Mouse (Mus musculus): ENCODE data around the gene Pgm2. TPM values are rescaled to one million over a fixed set of nuclear protein-coding genes. Genes with fewer than 3 reads are reported as not detected.

The Pgm2 gene
- polyA plus RNA-seq, 1 experiment from 2014 or later: 18.9 TPM

GRCm38 (mm10) chr5:64117191-64117590, 24.4 kb downstream of the Pgm2 start:
- 49% methylated on average over 1 of the region's 1 CpGs for WGBS
- Histone ChIP-seq H3K9me3 (ENCODE audit: control insufficient read depth, low read length) (peaks cover 6% of the 10 kb centered on the region; the same call in 1 of the 2 replicates), H3K27ac (ENCODE audit: low read depth, low read length) (no peak overlapping the region), H3K36me3 (ENCODE audit: control insufficient read depth, insufficient read depth, low read length) (peaks cover 36% of the 10 kb centered on the region), H3K4me1 (ENCODE audit: control insufficient read depth, insufficient read depth, low read depth, low read length) (no peaks in the 10 kb centered on the region), H3K27me3 (replicated peaks; ENCODE audit: control insufficient read depth, insufficient read depth, low read length) (no peaks in the 10 kb centered on the region), H3K9ac (ENCODE audit: low read depth, low read length) (no peak overlapping the region), H3K4me3 (ENCODE audit: low read length) (no peak overlapping the region), H3K4me2 (ENCODE audit: low read length) (no peak overlapping the region)
- ATAC-seq: no peak

- Histone ChIP-seq H3K4me2 (ENCODE audit: low read length) (no peak overlapping the region), H3K9me3 (ENCODE audit: control insufficient read depth, low read length) (no peaks in the 10 kb centered on the region; the same call in 1 of the 2 replicates), H3K4me3 (ENCODE audit: low read length) (no peak overlapping the region), H3K36me3 (ENCODE audit: control insufficient read depth, insufficient read depth, low read length) (0 out of 2 replicates have a peak, but pooled peaks cover 5% of the 10 kb centered on the region), H3K9ac (ENCODE audit: low read depth, low read length) (no peak overlapping the region), H3K27me3 (replicated peaks; ENCODE audit: control insufficient read depth, insufficient read depth, low read length) (no peaks in the 10 kb centered on the region), H3K4me1 (ENCODE audit: control insufficient read depth, insufficient read depth, low read depth, low read length) (no peaks in the 10 kb centered on the region), H3K27ac (ENCODE audit: low read depth, low read length) (no peak overlapping the region)
- ATAC-seq: no peak
- WGBS: 62% methylated on average over 5 of the region's 5 CpGs
Observed at GRCm38 (mm10) chr5:64125783-64126182, 33.0 kb downstream of the Pgm2 start.

- Histone ChIP-seq H3K9me3 (ENCODE audit: control insufficient read depth, low read length) (no peaks in the 10 kb centered on the region; the same call in 1 of the 2 replicates), H3K27ac (ENCODE audit: low read depth, low read length) (no peak overlapping the region), H3K27me3 (replicated peaks; ENCODE audit: control insufficient read depth, insufficient read depth, low read length) (no peaks in the 10 kb centered on the region), H3K9ac (ENCODE audit: low read depth, low read length) (no peak overlapping the region), H3K4me1 (ENCODE audit: control insufficient read depth, insufficient read depth, low read depth, low read length) (no peaks in the 10 kb centered on the region), H3K4me3 (ENCODE audit: low read length) (no peak overlapping the region), H3K36me3 (ENCODE audit: control insufficient read depth, insufficient read depth, low read length) (0 out of 2 replicates have a peak, but pooled peaks cover 5% of the 10 kb centered on the region), H3K4me2 (ENCODE audit: low read length) (no peak overlapping the region)
- WGBS: 72% methylated on average over 5 of the region's 5 CpGs
- no peak for ATAC-seq
Observed at GRCm38 (mm10) chr5:64131550-64131949, 38.8 kb downstream of the Pgm2 start.

- H3K27me3 ChIP-seq (replicated peaks; ENCODE audit: control insufficient read depth, insufficient read depth, low read length): no peaks in the 10 kb centered on the region
- WGBS: 94% methylated on average over 4 of the region's 4 CpGs
- H3K36me3 ChIP-seq (ENCODE audit: control insufficient read depth, insufficient read depth, low read length): 0 out of 2 replicates have a peak, but pooled peaks cover 2% of the 10 kb centered on the region
- no peak for ATAC-seq
- H3K4me1 ChIP-seq (ENCODE audit: control insufficient read depth, insufficient read depth, low read depth, low read length): no peaks in the 10 kb centered on the region
- no peaks in the 10 kb centered on the region for H3K9me3 ChIP-seq (ENCODE audit: control insufficient read depth, low read length)
- H3K27ac ChIP-seq (ENCODE audit: low read depth, low read length): no peak overlapping the region
- no peak overlapping the region for H3K9ac ChIP-seq (ENCODE audit: low read depth, low read length)
- H3K4me3 ChIP-seq (ENCODE audit: low read length): no peak overlapping the region
- no peak overlapping the region for H3K4me2 ChIP-seq (ENCODE audit: low read length)
Observed at GRCm38 (mm10) chr5:64133901-64134300, 41.2 kb downstream of the Pgm2 start.

- Histone ChIP-seq H3K9ac (ENCODE audit: low read depth, low read length) (no peak overlapping the region), H3K36me3 (ENCODE audit: control insufficient read depth, insufficient read depth, low read length) (no peaks in the 10 kb centered on the region), H3K27ac (ENCODE audit: low read depth, low read length) (no peak overlapping the region), H3K4me2 (ENCODE audit: low read length) (no peak overlapping the region), H3K9me3 (ENCODE audit: control insufficient read depth, low read length) (no peaks in the 10 kb centered on the region), H3K4me1 (ENCODE audit: control insufficient read depth, insufficient read depth, low read depth, low read length) (no peaks in the 10 kb centered on the region), H3K4me3 (ENCODE audit: low read length) (no peak overlapping the region), H3K27me3 (replicated peaks; ENCODE audit: control insufficient read depth, insufficient read depth, low read length) (no peaks in the 10 kb centered on the region)
- ATAC-seq: no peak
- WGBS: 77% methylated on average over 5 of the region's 5 CpGs
Observed at GRCm38 (mm10) chr5:64136325-64136724, 43.6 kb downstream of the Pgm2 start.

GRCm38 (mm10) chr5:64140202-64140601, 47.5 kb downstream of the Pgm2 start:
- no peaks in the 10 kb centered on the region for H3K9me3 ChIP-seq (ENCODE audit: control insufficient read depth, low read length)
- no peak overlapping the region for H3K4me2 ChIP-seq (ENCODE audit: low read length)
- H3K4me3 ChIP-seq (ENCODE audit: low read length): no peak overlapping the region
- no peak for ATAC-seq
- H3K36me3 ChIP-seq (ENCODE audit: control insufficient read depth, insufficient read depth, low read length): no peaks in the 10 kb centered on the region
- no peaks in the 10 kb centered on the region for H3K27me3 ChIP-seq (replicated peaks; ENCODE audit: control insufficient read depth, insufficient read depth, low read length)
- H3K4me1 ChIP-seq (ENCODE audit: control insufficient read depth, insufficient read depth, low read depth, low read length): no peaks in the 10 kb centered on the region
- H3K27ac ChIP-seq (ENCODE audit: low read depth, low read length): no peak overlapping the region
- WGBS: 85% methylated on average over 3 of the region's 3 CpGs
- no peak overlapping the region for H3K9ac ChIP-seq (ENCODE audit: low read depth, low read length)

- WGBS: 67% methylated on average over 5 of the region's 5 CpGs
- Histone ChIP-seq H3K27ac (ENCODE audit: low read depth, low read length) (no peak overlapping the region), H3K4me3 (ENCODE audit: low read length) (no peak overlapping the region), H3K27me3 (replicated peaks; ENCODE audit: control insufficient read depth, insufficient read depth, low read length) (no peaks in the 10 kb centered on the region), H3K36me3 (ENCODE audit: control insufficient read depth, insufficient read depth, low read length) (no peaks in the 10 kb centered on the region), H3K4me1 (ENCODE audit: control insufficient read depth, insufficient read depth, low read depth, low read length) (no peaks in the 10 kb centered on the region), H3K9ac (ENCODE audit: low read depth, low read length) (no peak overlapping the region), H3K4me2 (ENCODE audit: low read length) (no peak overlapping the region), H3K9me3 (ENCODE audit: control insufficient read depth, low read length) (no peaks in the 10 kb centered on the region)
- ATAC-seq: 0 out of 2 replicates have a peak, but pooled peaks have one; percentile 24
Observed at GRCm38 (mm10) chr5:64144315-64144714, 51.6 kb downstream of the Pgm2 start.

- ATAC-seq: no peak
- no peak overlapping the region for H3K4me2 ChIP-seq (ENCODE audit: low read length)
- H3K27ac ChIP-seq (ENCODE audit: low read depth, low read length): no peak overlapping the region
- H3K27me3 ChIP-seq (replicated peaks; ENCODE audit: control insufficient read depth, insufficient read depth, low read length): no peaks in the 10 kb centered on the region
- H3K9me3 ChIP-seq (ENCODE audit: control insufficient read depth, low read length): no peaks in the 10 kb centered on the region
- H3K4me1 ChIP-seq (ENCODE audit: control insufficient read depth, insufficient read depth, low read depth, low read length): no peaks in the 10 kb centered on the region
- no peaks in the 10 kb centered on the region for H3K36me3 ChIP-seq (ENCODE audit: control insufficient read depth, insufficient read depth, low read length)
- H3K9ac ChIP-seq (ENCODE audit: low read depth, low read length): no peak overlapping the region
- 73% methylated on average over 10 of the region's 10 CpGs for WGBS
- H3K4me3 ChIP-seq (ENCODE audit: low read length): no peak overlapping the region
Observed at GRCm38 (mm10) chr5:64146384-64147005, 53.7 kb downstream of the Pgm2 start.

GRCm38 (mm10) chr5:64149184-64150127, 56.7 kb downstream of the Pgm2 start:
- Histone ChIP-seq H3K27ac (ENCODE audit: low read depth, low read length) (no peak overlapping the region), H3K9ac (ENCODE audit: low read depth, low read length) (no peak overlapping the region), H3K36me3 (ENCODE audit: control insufficient read depth, insufficient read depth, low read length) (no peaks in the 10 kb centered on the region), H3K4me2 (ENCODE audit: low read length) (peak overlapping the region; percentile 13; the same call in 1 of the 2 replicates), H3K4me3 (ENCODE audit: low read length) (no peak overlapping the region), H3K27me3 (replicated peaks; ENCODE audit: control insufficient read depth, insufficient read depth, low read length) (no peaks in the 10 kb centered on the region), H3K9me3 (ENCODE audit: control insufficient read depth, low read length) (no peaks in the 10 kb centered on the region), H3K4me1 (ENCODE audit: control insufficient read depth, insufficient read depth, low read depth, low read length) (no peaks in the 10 kb centered on the region)
- 40% methylated on average over 17 of the region's 17 CpGs for WGBS
- no peak for ATAC-seq

Measured in hindbrain, embryonic 16.5 days (tissue).